ENCODE assay signal across 25 mouse cellular contexts in the genomic region with DNA sequence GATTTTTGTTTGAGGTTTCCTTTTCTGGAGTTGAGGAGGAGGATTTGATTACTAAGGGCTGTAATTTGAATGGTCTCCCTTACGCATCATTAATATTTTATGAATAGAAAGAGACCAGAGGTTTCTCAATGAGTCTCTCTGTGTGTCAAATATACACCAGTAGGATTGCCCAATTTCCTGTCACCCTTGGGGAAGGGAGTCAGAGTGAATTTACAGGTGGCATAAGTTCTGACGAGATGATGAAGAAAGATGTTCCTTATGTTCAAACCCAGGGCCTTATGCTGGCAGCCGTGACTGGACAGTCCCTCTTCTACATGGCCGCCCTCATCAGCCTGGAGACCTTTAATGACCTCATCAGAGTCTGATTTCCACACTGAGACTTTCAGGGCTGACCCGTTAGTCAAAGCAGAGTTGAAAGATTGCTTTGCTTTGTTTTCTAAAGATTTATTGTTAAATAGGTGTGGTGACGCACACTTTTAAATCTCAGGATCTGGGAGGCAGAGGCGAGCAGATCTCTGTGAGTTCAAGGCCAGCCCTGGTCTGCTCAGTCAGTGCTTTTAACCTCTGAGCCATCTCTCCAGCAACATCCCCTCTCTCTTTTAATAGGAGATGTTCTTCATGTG.
"Had no signal": no experiment of that assay in that cellular context is flagged by ENCODE, and none has a peak within 500 bp of the region (broad histone marks: within the 10 kb centered on the region; RNA-seq: fewer than 3 reads in every experiment).

No protein-coding gene starts in this region.

- ATAC-seq: hindbrain, embryonic 16.5 days; intestine, embryonic 16.5 days had no signal

- DNase-seq: gastrocnemius, postnatal 14 days; gastrocnemius, postnatal 36 days; heart, adult 18-20 months; heart, postnatal 10 days; heart, postnatal 4 days; kidney, adult 18-20 months; kidney, adult 8-10 months; kidney, postnatal 10 days; kidney, postnatal 25 days; kidney, postnatal 4 days; liver; liver, embryonic 13.5 days had no signal

- H3K27ac ChIP-seq: heart, embryonic 10.5 days; hindbrain, embryonic 12.5 days; hindbrain, embryonic 14.5 days; layer of hippocampus, adult 2 months; left cerebral cortex, adult 2 months; limb, embryonic 10.5 days; limb, embryonic 12.5 days; liver, embryonic 13.5 days; liver, embryonic 15.5 days had no signal

- H3K4me3 ChIP-seq: heart, embryonic 10.5 days; heart, embryonic 12.5 days; hindbrain, embryonic 10.5 days; hindbrain, embryonic 12.5 days; layer of hippocampus, adult 2 months; left cerebral cortex, adult 2 months; limb, embryonic 10.5 days; limb, embryonic 12.5 days; liver, embryonic 13.5 days; liver, embryonic 15.5 days had no signal

- H3K9ac ChIP-seq: heart, embryonic 12.5 days; hindbrain, embryonic 12.5 days; hindbrain, embryonic 14.5 days; limb, embryonic 12.5 days; liver, embryonic 13.5 days; liver, embryonic 15.5 days had no signal

- H3K9me3 ChIP-seq: heart, embryonic 10.5 days; heart, embryonic 12.5 days; hindbrain, embryonic 10.5 days; hindbrain, embryonic 12.5 days; limb, embryonic 10.5 days; limb, embryonic 12.5 days; liver, embryonic 13.5 days; liver, embryonic 15.5 days had no signal

- H3K36me3 ChIP-seq: heart, embryonic 10.5 days; heart, embryonic 12.5 days; hindbrain, embryonic 10.5 days; hindbrain, embryonic 12.5 days; limb, embryonic 10.5 days; limb, embryonic 12.5 days; liver, embryonic 13.5 days; liver, embryonic 15.5 days had no signal

- H3K27me3 ChIP-seq: heart, embryonic 12.5 days; hindbrain, embryonic 12.5 days; limb, embryonic 12.5 days; liver, embryonic 13.5 days; liver, embryonic 15.5 days had no signal

- H3K4me2 ChIP-seq: heart, embryonic 12.5 days; hindbrain, embryonic 12.5 days; hindbrain, embryonic 14.5 days; limb, embryonic 12.5 days; liver, embryonic 11.5 days; liver, embryonic 13.5 days; liver, embryonic 15.5 days had no signal
